Mouse (Mus musculus): Measurements from ENCODE around the gene Pth1r. TPM values are rescaled to one million over a fixed set of nuclear protein-coding genes. Genes with fewer than 3 reads are reported as not detected.

Gene Pth1r
- polyA plus RNA-seq, 1 experiment from 2014 or later, result 133 TPM

Other genes with a start within 250 kb of the Pth1r start
- gene Setd2, start 214.5 kb downstream of the Pth1r start, polyA plus RNA-seq (2015; fragmentation: Nextera tagmentation; extraction: Ambion mirVana), result 33.7 and 34.3 TPM in 2 replicates
- gene Nradd, start 122.7 kb downstream of the Pth1r start, polyA plus RNA-seq (2015; fragmentation: Nextera tagmentation; extraction: Ambion mirVana), result 51.4 and 51.7 TPM in 2 replicates
- 4.9 and 6.7 TPM in 2 replicates for gene Nbeal2, start 93.0 kb downstream of the Pth1r start, polyA plus RNA-seq (2015; fragmentation: Nextera tagmentation; extraction: Ambion mirVana)
- gene Ccdc12, start 90.6 kb downstream of the Pth1r start, polyA plus RNA-seq (2015; fragmentation: Nextera tagmentation; extraction: Ambion mirVana), result 131 and 139 TPM in 2 replicates
- gene Myl3, start 5.3 kb downstream of the Pth1r start, polyA plus RNA-seq (2015; fragmentation: Nextera tagmentation; extraction: Ambion mirVana), result 7.5 and 8.5 TPM in 2 replicates
- gene Prss42, start 51.0 kb upstream of the Pth1r start, polyA plus RNA-seq (2015; fragmentation: Nextera tagmentation; extraction: Ambion mirVana), result not detected in 2 replicates
- not detected in 2 replicates for gene Prss44, start 66.8 kb upstream of the Pth1r start, polyA plus RNA-seq (2015; fragmentation: Nextera tagmentation; extraction: Ambion mirVana)
- not detected in 2 replicates for gene Prss43, start 79.5 kb upstream of the Pth1r start, polyA plus RNA-seq (2015; fragmentation: Nextera tagmentation; extraction: Ambion mirVana)
- gene Prss45, start 87.4 kb upstream of the Pth1r start, polyA plus RNA-seq (2015; fragmentation: Nextera tagmentation; extraction: Ambion mirVana), result not detected in 2 replicates
- 0.22 TPM in 1 of 2 replicates, not detected in the other for gene Prss46, start 97.4 kb upstream of the Pth1r start, polyA plus RNA-seq (2015; fragmentation: Nextera tagmentation; extraction: Ambion mirVana)
- 0.81 and 0.93 TPM in 2 replicates for gene Prss50, start 110.8 kb upstream of the Pth1r start, polyA plus RNA-seq (2015; fragmentation: Nextera tagmentation; extraction: Ambion mirVana)
- 7.0 and 7.9 TPM in 2 replicates for gene Als2cl, start 132.7 kb upstream of the Pth1r start, polyA plus RNA-seq (2015; fragmentation: Nextera tagmentation; extraction: Ambion mirVana)
- 5.7 and 9.1 TPM in 2 replicates for gene Tmie, start 133.0 kb upstream of the Pth1r start, polyA plus RNA-seq (2015; fragmentation: Nextera tagmentation; extraction: Ambion mirVana)
- gene Fam240a, start 169.7 kb upstream of the Pth1r start, polyA plus RNA-seq (2015; fragmentation: Nextera tagmentation; extraction: Ambion mirVana), result not detected in 2 replicates
- gene Tdgf1, start 199.0 kb upstream of the Pth1r start, polyA plus RNA-seq (2015; fragmentation: Nextera tagmentation; extraction: Ambion mirVana), result 0.42 and 0.45 TPM in 2 replicates
- gene Lrrc2, start 204.4 kb upstream of the Pth1r start, polyA plus RNA-seq (2015; fragmentation: Nextera tagmentation; extraction: Ambion mirVana), result 0.39 and 0.59 TPM in 2 replicates
- not detected in 2 replicates for gene Rtp3, start 243.4 kb upstream of the Pth1r start, polyA plus RNA-seq (2015; fragmentation: Nextera tagmentation; extraction: Ambion mirVana)

All from embryonic facial prominence, embryonic 15.5 days (tissue).